Mouse (Mus musculus) forebrain, embryonic 11.5 days (tissue): Measurements from ENCODE around the gene Senp6. TPM values are rescaled to one million over a fixed set of nuclear protein-coding genes. Genes with fewer than 3 reads are reported as not detected.

Source experiments
- ATAC-seq: fragments of 200-750 bp; cut with Nextera tagmentation; replicated peaks from 2 replicates; pipeline ENCODE4 v1.8.0; 2017; ENCODE audit warnings: moderate TSS enrichment; ENCODE audit not compliant: low FRiP score
- DNase-seq: peaks from one replicate; pipeline ENCODE4 v3.0.0-alpha.2; 2017; ENCODE audit warnings: low spot score
- H3K27ac ChIP-seq: fragments of 300-500 bp; sonication (generic); 2 replicates; pipeline ENCODE4 v1.5.1; 2014; ENCODE audit warnings: low read depth, low read length
- H3K27me3 ChIP-seq: fragments of 300-500 bp; sonication (generic); 2 replicates; pipeline ENCODE4 v1.6.1; 2014; ENCODE audit warnings: mild to moderate bottlenecking, low read length, mixed read lengths; ENCODE audit not compliant: control insufficient read depth, insufficient read depth
- H3K36me3 ChIP-seq: fragments of 300-500 bp; sonication (generic); 2 replicates; pipeline ENCODE4 v1.6.1; 2014; ENCODE audit warnings: mild to moderate bottlenecking, low read length, moderate library complexity, mixed read lengths; ENCODE audit not compliant: control insufficient read depth, insufficient read depth
- H3K4me1 ChIP-seq: fragments of 300-500 bp; sonication (generic); replicated peaks from 2 replicates; pipeline ENCODE4 v1.6.1; 2014; ENCODE audit warnings: low read length, mixed read lengths; ENCODE audit not compliant: control insufficient read depth, insufficient read depth
- H3K4me2 ChIP-seq: fragments of 300-500 bp; sonication (generic); 2 replicates; pipeline ENCODE4 v1.6.1; 2014; ENCODE audit warnings: low read depth, mild to moderate bottlenecking, low read length, moderate library complexity, mixed read lengths; ENCODE audit not compliant: severe bottlenecking
- H3K4me3 ChIP-seq: fragments of 300-500 bp; sonication (generic); 2 replicates; pipeline ENCODE4 v1.5.1; 2014; ENCODE audit warnings: low read depth, low read length
- H3K9ac ChIP-seq: fragments of 300-500 bp; sonication (generic); 2 replicates; pipeline ENCODE4 v1.6.1; 2014; ENCODE audit warnings: low read length
- H3K9me3 ChIP-seq: fragments of 300-500 bp; sonication (generic); 2 replicates; pipeline ENCODE4 v1.6.1; 2016; ENCODE audit warnings: low read length, mixed read lengths; ENCODE audit not compliant: control insufficient read depth
- WGBS: fragments of 180-500 bp; shearing (Covaris S2); extraction: QIAGEN DNeasy Blood & Tissue Kit; methylation state at CpG from one replicate; pipeline ENCODE4 v1.1.7; 2014; 5-methylcytosine and 5-hydroxymethylcytosine counted together
- polyA plus RNA-seq: library from polyadenylated mRNA; unstranded; fragments of >200 nt; fragmentation: Nextera tagmentation; extraction: Ambion mirVana; gene quantifications from 2 replicates; pipeline ENCODE4 v1.2.1, GENCODE M21; 2014

The Senp6 gene
- polyA plus RNA-seq, 1 experiment from 2014 or later = 65.9 TPM

DNA sequence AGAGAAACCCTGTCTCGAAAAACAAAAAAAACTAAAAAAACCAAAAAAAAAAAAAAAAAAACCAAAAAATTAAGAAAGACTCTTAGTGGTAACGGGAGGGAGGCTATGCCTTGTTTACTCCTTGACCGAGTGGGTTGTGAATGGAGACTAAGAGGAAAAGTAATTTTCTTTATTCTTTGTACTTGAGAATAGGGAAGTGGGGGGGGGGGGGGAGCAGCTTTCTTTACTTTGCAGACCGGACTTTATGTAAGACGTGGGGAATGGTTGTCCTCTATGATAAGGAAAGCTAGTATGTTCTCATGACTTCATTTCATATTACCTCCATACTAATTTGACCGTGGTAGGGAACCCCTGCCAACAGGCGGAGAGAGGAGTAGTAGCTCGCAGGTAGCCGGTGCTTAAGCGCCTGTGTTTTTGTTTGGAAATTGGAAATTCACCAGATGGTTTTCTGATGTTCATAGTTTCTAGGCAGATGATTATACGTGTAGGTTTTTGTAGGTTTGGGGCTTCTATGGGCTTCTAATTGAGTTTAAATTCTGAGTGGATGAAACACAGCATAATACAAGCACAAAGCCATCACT lies 2.1 kb downstream of the Senp6 start:
- H3K36me3 ChIP-seq = no peaks in the 10 kb centered on the region
- no peak overlapping the region for H3K27ac ChIP-seq
- peak overlapping the region; percentile 100 for H3K9ac ChIP-seq
- H3K4me1 ChIP-seq = no peaks in the 10 kb centered on the region
- peak overlapping the region; percentile 91 for H3K4me3 ChIP-seq
- no peak for DNase-seq
- WGBS = 53% methylated on average over 11 of the region's 11 CpGs
- H3K27me3 ChIP-seq = no peaks in the 10 kb centered on the region
- H3K4me2 ChIP-seq = peak overlapping the region; percentile 57
- H3K9me3 ChIP-seq = no peaks in the 10 kb centered on the region
- no peak for ATAC-seq

DNA sequence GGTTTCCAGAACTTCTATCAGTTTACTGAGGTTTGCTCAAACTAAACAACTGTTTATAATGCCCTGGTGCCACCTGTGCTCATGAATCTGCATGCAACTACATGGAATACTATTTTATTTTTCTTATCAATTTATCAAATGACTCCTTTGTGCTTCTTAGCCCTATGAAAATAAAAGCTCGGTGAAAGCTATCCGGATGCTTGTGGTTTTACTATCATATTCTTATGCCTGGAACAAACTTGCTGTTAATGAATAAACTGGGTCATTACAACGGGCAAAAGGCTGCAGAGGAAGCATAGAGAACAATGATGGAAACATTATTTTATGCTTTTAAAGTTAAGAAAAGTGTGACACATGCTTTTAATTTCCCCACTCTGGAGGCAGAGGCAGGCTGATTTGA lies 3.3 kb downstream of the Senp6 start:
- no peak overlapping the region for H3K27ac ChIP-seq

DNA sequence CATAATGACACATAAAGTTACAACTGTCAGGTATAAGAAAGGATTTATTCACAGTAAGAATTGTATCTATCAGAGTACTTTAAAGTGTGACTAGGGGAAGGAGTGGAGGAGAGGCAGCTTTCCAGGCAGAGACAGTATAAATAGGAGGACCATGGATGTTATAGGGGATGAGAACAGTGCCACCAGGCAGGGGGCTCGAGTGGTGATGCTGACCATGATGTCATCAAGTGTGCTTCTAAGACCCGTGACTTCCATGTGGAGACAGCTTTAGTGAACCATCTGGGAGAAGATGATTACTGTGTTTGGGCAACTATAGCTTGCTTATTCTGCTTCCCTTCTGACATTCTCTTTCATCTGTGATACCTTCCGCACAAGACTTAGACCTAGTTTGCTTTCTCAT lies 4.9 kb downstream of the Senp6 start:
- ATAC-seq = no peak
- H3K9me3 ChIP-seq = no peaks in the 10 kb centered on the region

More for the DNA sequence above, 3.3 kb downstream of the Senp6 start:
- Histone ChIP-seq H3K36me3 (no peaks in the 10 kb centered on the region), H3K4me1 (no peaks in the 10 kb centered on the region), H3K4me3 (no peak overlapping the region), H3K9me3 (no peaks in the 10 kb centered on the region), H3K9ac (no peak overlapping the region), H3K4me2 (no peak overlapping the region), H3K27me3 (no peaks in the 10 kb centered on the region)
- WGBS = 90% methylated on average over 3 of the region's 3 CpGs
- ATAC-seq = no peak
- no peak for DNase-seq

DNA sequence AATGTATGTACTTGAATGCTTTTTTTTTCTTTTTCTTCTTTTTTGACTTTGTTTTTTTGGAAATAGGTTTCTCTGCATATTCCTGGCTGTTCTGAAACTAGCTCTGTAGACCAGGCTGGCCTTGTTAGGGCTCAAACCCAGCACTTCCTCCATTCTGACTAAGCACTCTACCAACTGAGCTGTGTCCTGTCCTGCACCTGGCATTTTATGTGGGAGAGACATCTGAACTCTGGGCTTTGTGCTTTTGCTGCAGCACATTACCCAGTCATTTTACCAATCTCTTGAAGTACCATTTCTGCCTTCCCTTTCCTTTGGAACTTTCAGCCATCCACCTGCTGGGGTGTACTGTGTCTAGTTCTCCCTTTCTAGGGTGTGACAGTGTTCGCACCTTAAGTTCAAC lies 7.4 kb downstream of the Senp6 start:
- DNase-seq (no peak), ATAC-seq (no peak)
- H3K4me2 ChIP-seq = no peak overlapping the region

More for the DNA sequence above, 4.9 kb downstream of the Senp6 start:
- H3K36me3 ChIP-seq = no peaks in the 10 kb centered on the region
- no peak overlapping the region for H3K4me2 ChIP-seq
- no peak for DNase-seq
- H3K27me3 ChIP-seq = no peaks in the 10 kb centered on the region
- no peak overlapping the region for H3K27ac ChIP-seq
- H3K9ac ChIP-seq = no peak overlapping the region
- H3K4me3 ChIP-seq = no peak overlapping the region
- 70% methylated on average over 3 of the region's 3 CpGs for WGBS
- no peaks in the 10 kb centered on the region for H3K4me1 ChIP-seq

DNA sequence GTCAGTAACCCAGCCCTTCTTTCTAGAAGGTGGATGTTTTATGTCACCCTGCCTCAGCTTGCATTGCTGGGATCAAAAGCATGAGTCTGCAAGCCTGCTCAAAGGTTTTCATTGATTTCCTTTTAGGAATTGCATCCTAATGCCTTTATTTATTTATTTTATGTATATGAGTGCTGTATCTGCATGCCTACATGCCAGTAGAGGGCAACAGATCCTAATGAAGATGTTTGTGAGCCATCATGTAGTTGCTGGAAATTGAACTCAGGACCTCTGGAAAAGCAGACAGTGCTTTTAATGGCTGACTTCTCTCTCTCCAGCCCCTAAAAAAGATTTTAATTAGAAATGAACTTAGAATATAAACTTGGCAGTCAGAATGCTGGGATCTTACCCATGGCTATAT lies 8.2 kb downstream of the Senp6 start:
- no peak overlapping the region for H3K4me3 ChIP-seq
- H3K9me3 ChIP-seq = no peaks in the 10 kb centered on the region
- H3K27ac ChIP-seq = no peak overlapping the region
- DNase-seq (no peak), ATAC-seq (no peak)
- H3K27me3 ChIP-seq = no peaks in the 10 kb centered on the region
- no peak overlapping the region for H3K4me2 ChIP-seq
- no peaks in the 10 kb centered on the region for H3K4me1 ChIP-seq
- H3K36me3 ChIP-seq = no peaks in the 10 kb centered on the region
- H3K9ac ChIP-seq = no peak overlapping the region

More for the DNA sequence above, 7.4 kb downstream of the Senp6 start:
- no peaks in the 10 kb centered on the region for H3K4me1 ChIP-seq
- 94% methylated on average over 1 of the region's 1 CpGs for WGBS
- no peaks in the 10 kb centered on the region for H3K27me3 ChIP-seq
- H3K9ac ChIP-seq = no peak overlapping the region
- H3K27ac ChIP-seq = no peak overlapping the region
- H3K4me3 ChIP-seq = no peak overlapping the region
- H3K36me3 ChIP-seq = no peaks in the 10 kb centered on the region
- no peaks in the 10 kb centered on the region for H3K9me3 ChIP-seq

- no peaks in the 10 kb centered on the region for H3K27me3 ChIP-seq
- no peak overlapping the region for H3K27ac ChIP-seq
- ATAC-seq (no peak), DNase-seq (no peak)
- H3K9ac ChIP-seq = no peak overlapping the region
- 78% methylated on average over 1 of the region's 1 CpGs for WGBS
- no peaks in the 10 kb centered on the region for H3K9me3 ChIP-seq
- no peak overlapping the region for H3K4me3 ChIP-seq
- no peaks in the 10 kb centered on the region for H3K36me3 ChIP-seq
- H3K4me1 ChIP-seq = peaks cover 7% of the 10 kb centered on the region; the same call in 1 of the 2 replicates
- no peak overlapping the region for H3K4me2 ChIP-seq
Observed at GRCm38 (mm10) chr9:80080941-80081340, 14.2 kb downstream of the Senp6 start.

DNA sequence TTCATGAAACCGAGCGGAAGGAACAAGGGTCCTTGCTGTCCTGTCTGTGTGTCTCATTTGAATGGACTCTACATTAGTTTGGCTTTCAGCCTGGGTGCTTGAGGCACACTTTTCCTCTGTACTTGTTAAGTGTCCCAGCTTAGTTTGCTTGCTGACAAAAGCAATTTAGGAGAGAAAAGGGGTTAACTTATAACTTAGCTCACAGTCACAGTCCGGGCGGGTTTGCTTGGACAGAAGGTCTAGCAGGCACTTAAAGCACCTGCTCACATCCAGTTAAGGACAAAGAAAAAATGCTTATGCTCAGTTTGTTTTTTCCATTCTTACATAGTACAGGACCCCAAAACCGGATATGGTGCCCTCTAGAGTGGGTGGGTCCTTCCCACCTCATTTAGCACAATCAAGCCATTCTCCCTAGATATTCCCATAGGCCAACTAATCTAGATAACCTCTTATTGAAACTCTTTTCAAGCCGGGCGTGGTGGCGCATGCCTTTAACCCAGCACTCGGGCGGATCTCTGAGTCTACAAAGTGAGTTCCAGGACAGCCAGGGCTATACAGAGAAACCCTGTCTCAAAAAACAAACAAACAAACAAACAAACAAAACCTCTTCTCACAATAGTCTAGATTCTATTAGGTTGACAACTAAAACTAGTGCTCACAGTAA lies 17.9 kb downstream of the Senp6 start:
- peaks cover 7% of the 10 kb centered on the region; the same call in 1 of the 2 replicates for H3K4me1 ChIP-seq
- H3K9ac ChIP-seq = no peak overlapping the region
- no peaks in the 10 kb centered on the region for H3K27me3 ChIP-seq
- no peak overlapping the region for H3K27ac ChIP-seq
- H3K9me3 ChIP-seq = no peaks in the 10 kb centered on the region
- WGBS = 63% methylated on average over 10 of the region's 10 CpGs
- H3K36me3 ChIP-seq = no peaks in the 10 kb centered on the region
- no peak overlapping the region for H3K4me3 ChIP-seq
- ATAC-seq (no peak), DNase-seq (no peak)
- H3K4me2 ChIP-seq = no peak overlapping the region

- ATAC-seq = no peak
Observed at GRCm38 (mm10) chr9:80085665-80086064, 19.0 kb downstream of the Senp6 start.

More at GRCm38 (mm10) chr9:80085665-80086064, 19.0 kb downstream of the Senp6 start:
- Histone ChIP-seq H3K27ac (no peak overlapping the region), H3K4me3 (no peak overlapping the region), H3K36me3 (no peaks in the 10 kb centered on the region), H3K4me1 (peaks cover 7% of the 10 kb centered on the region; the same call in 1 of the 2 replicates), H3K4me2 (no peak overlapping the region), H3K9me3 (no peaks in the 10 kb centered on the region), H3K9ac (no peak overlapping the region), H3K27me3 (no peaks in the 10 kb centered on the region)
- WGBS = 60% methylated on average over 2 of the region's 2 CpGs
- DNase-seq = no peak
